Mouse (Mus musculus) C2C12 (cell line): ENCODE results near the gene Myo10. TPM values are rescaled to one million over a fixed set of nuclear protein-coding genes. Genes with fewer than 3 reads are reported as not detected.
A peak's percentile ranks its signal among the peaks of the same experiment; 100 is the strongest.

Experiments used
- H3K27me3 ChIP-seq: one replicate; pipeline ENCODE4 v1.6.1; 2011; ENCODE audit not compliant: control insufficient read depth, insufficient read depth, insufficient read length
- H3K36me3 ChIP-seq: one replicate; pipeline ENCODE4 v1.6.1; 2011; ENCODE audit not compliant: control insufficient read depth, insufficient read depth
- H3K4me3 ChIP-seq: one replicate; pipeline ENCODE4 v1.5.1; 2011; ENCODE audit warnings: mild to moderate bottlenecking, control low read depth; ENCODE audit not compliant: poor library complexity, insufficient read depth, severe bottlenecking
- H3K79me2 ChIP-seq: one replicate; pipeline ENCODE4 v1.6.1; 2011; ENCODE audit not compliant: control insufficient read depth, insufficient read depth
- H3K79me3 ChIP-seq: one replicate; pipeline ENCODE4 v1.6.1; 2011; ENCODE audit warnings: low read depth, control low read depth
- H3ac ChIP-seq: one replicate; pipeline ENCODE3; 2011; ENCODE audit warnings: low read depth; ENCODE audit not compliant: control insufficient read depth, insufficient read length
- CEBPB ChIP-seq: IDR thresholded peaks from one replicate; pipeline ENCODE4 v1.6.1; 2011; ENCODE audit warnings: low read depth, mild to moderate bottlenecking, control low read depth, moderate library complexity
- CTCF ChIP-seq: IDR thresholded peaks from one replicate; pipeline ENCODE4 v1.5.1; 2011; ENCODE audit not compliant: control insufficient read depth, insufficient read depth, insufficient read length
- FOSL1 ChIP-seq: IDR thresholded peaks from one replicate; pipeline ENCODE4 v1.8.0; 2011; ENCODE audit warnings: mild to moderate bottlenecking, low read length; ENCODE audit not compliant: poor library complexity, insufficient read depth, severe bottlenecking
- MAX ChIP-seq: IDR thresholded peaks from one replicate; pipeline ENCODE4 v1.6.1; 2011; ENCODE audit warnings: mild to moderate bottlenecking, control low read depth
- MYOD1 ChIP-seq: IDR thresholded peaks from one replicate; pipeline ENCODE4 v1.6.1; 2011; ENCODE audit warnings: low read depth; ENCODE audit not compliant: control insufficient read depth, insufficient read length
- MYOG ChIP-seq: IDR thresholded peaks from one replicate; pipeline ENCODE4 v1.6.1; 2011; ENCODE audit not compliant: control insufficient read depth, insufficient read length; ENCODE audit errors: extremely low read depth
- USF1 ChIP-seq: IDR thresholded peaks from one replicate; pipeline ENCODE4 v1.6.1; 2011; ENCODE audit warnings: low read depth, mild to moderate bottlenecking, control low read depth, moderate library complexity
- polyA plus RNA-seq: library from polyadenylated mRNA; unstranded; fragments of >200 nt; fragmentation: generic; extraction: Trizol; gene quantifications from one replicate; pipeline ENCODE4 v1.2.1, GENCODE M21; 2012; ENCODE audit warnings: missing spikeins

Myo10 gene
- polyA plus RNA-seq, 1 experiment, result 89.8 TPM

- H3K79me2 ChIP-seq, result peaks cover 58% of the 10 kb centered on the region
- no peaks in the 10 kb centered on the region for H3K27me3 ChIP-seq
- peaks cover 12% of the 10 kb centered on the region for H3K79me3 ChIP-seq
- H3ac ChIP-seq, result no peak overlapping the region
- TF ChIP-seq MYOG (no peak), MAX (no peak), CTCF (no peak), USF1 (no peak), CEBPB (no peak), FOSL1 (no peak), MYOD1 (no peak)
- peaks cover 88% of the 10 kb centered on the region for H3K36me3 ChIP-seq
- H3K4me3 ChIP-seq, result no peak overlapping the region
Observed at GRCm38 (mm10) chr15:25719270-25719669, 96.9 kb downstream of the Myo10 start.

- Histone ChIP-seq H3ac (no peak overlapping the region), H3K4me3 (no peak overlapping the region), H3K36me3 (peaks cover 88% of the 10 kb centered on the region), H3K79me2 (peaks cover 56% of the 10 kb centered on the region), H3K27me3 (no peaks in the 10 kb centered on the region), H3K79me3 (peaks cover 12% of the 10 kb centered on the region)
- TF ChIP-seq CEBPB (no peak), MAX (no peak), MYOD1 (no peak), CTCF (no peak), MYOG (no peak), USF1 (no peak), FOSL1 (no peak)
Observed at GRCm38 (mm10) chr15:25720263-25720662, 97.9 kb downstream of the Myo10 start.

GRCm38 (mm10) chr15:25723281-25724113, 101.2 kb downstream of the Myo10 start:
- Histone ChIP-seq H3K4me3 (no peak overlapping the region), H3K36me3 (peaks cover 90% of the 10 kb centered on the region), H3K27me3 (no peaks in the 10 kb centered on the region), H3K79me2 (peaks cover 30% of the 10 kb centered on the region), H3ac (no peak overlapping the region), H3K79me3 (peaks cover 1% of the 10 kb centered on the region)
- no peak for TF ChIP-seq USF1
- TF ChIP-seq CEBPB, result no peak
- TF ChIP-seq MYOD1, result no peak
- TF ChIP-seq CTCF, result no peak
- no peak for TF ChIP-seq MAX
- TF ChIP-seq FOSL1, result no peak

GRCm38 (mm10) chr15:25724549-25724948, 102.2 kb downstream of the Myo10 start:
- Histone ChIP-seq H3ac (no peak overlapping the region), H3K79me3 (no peaks in the 10 kb centered on the region)

GRCm38 (mm10) chr15:25726814-25727213, 104.5 kb downstream of the Myo10 start:
- H3K4me3 ChIP-seq, result no peak overlapping the region
- TF ChIP-seq MYOD1, result peak; percentile 95
- peak; percentile 91 for TF ChIP-seq USF1
- no peak for TF ChIP-seq FOSL1
- TF ChIP-seq MYOG, result no peak
- no peak for TF ChIP-seq CTCF
- TF ChIP-seq CEBPB, result peak; percentile 36
- TF ChIP-seq MAX, result no peak
- no peaks in the 10 kb centered on the region for H3K27me3 ChIP-seq
- peaks cover 5% of the 10 kb centered on the region for H3K79me2 ChIP-seq
- H3K79me3 ChIP-seq, result no peaks in the 10 kb centered on the region
- peaks cover 98% of the 10 kb centered on the region for H3K36me3 ChIP-seq
- H3ac ChIP-seq, result no peak overlapping the region

More at GRCm38 (mm10) chr15:25724549-25724948, 102.2 kb downstream of the Myo10 start:
- H3K4me3 ChIP-seq, result no peak overlapping the region
- H3K36me3 ChIP-seq, result peaks cover 93% of the 10 kb centered on the region
- no peaks in the 10 kb centered on the region for H3K27me3 ChIP-seq
- peaks cover 22% of the 10 kb centered on the region for H3K79me2 ChIP-seq
- no peak for TF ChIP-seq USF1
- TF ChIP-seq CEBPB, result no peak
- no peak for TF ChIP-seq MYOG
- TF ChIP-seq CTCF, result no peak
- TF ChIP-seq MAX, result no peak
- no peak for TF ChIP-seq FOSL1
- TF ChIP-seq MYOD1, result no peak
